Mouse (Mus musculus): Measurements from ENCODE around the gene Col9a3.

The Col9a3 gene

GRCm38 (mm10) chr2:180611882-180612281 is 14.3 kb downstream of the Col9a3 start:
- no peak for DNase-seq (ENCODE audit: inconsistent age in 2 of 2, low spot score in 1 of 2)

- no peak for DNase-seq (ENCODE audit: inconsistent age in 2 of 2, low spot score in 1 of 2)
These were observed 44.3 kb downstream of the Col9a3 start for GRCm38 (mm10) chr2:180641576-180642554.

- DNase-seq (ENCODE audit: inconsistent age in 2 of 2, low spot score in 1 of 2) = no peak
These were observed 45.1 kb downstream of the Col9a3 start, which contains the start of gene Tcfl5 for GRCm38 (mm10) chr2:180642555-180643260. Gene Tcfl5 (minus strand): TSS chr2:180642708.

- DNase-seq (ENCODE audit: inconsistent age in 2 of 2, low spot score in 1 of 2) = no peak
These were observed 46.0 kb downstream of the Col9a3 start for GRCm38 (mm10) chr2:180643626-180644025.

- DNase-seq (ENCODE audit: inconsistent age in 2 of 2, low spot score in 1 of 2) = no peak
These were observed 49.3 kb downstream of the Col9a3 start for GRCm38 (mm10) chr2:180646841-180647240.

GRCm38 (mm10) chr2:180654666-180655065 is 57.1 kb downstream of the Col9a3 start:
- DNase-seq (ENCODE audit: inconsistent age in 2 of 2, low spot score in 1 of 2) = no peak

- DNase-seq (ENCODE audit: inconsistent age in 2 of 2, low spot score in 1 of 2) = no peak
These were observed 57.6 kb downstream of the Col9a3 start for GRCm38 (mm10) chr2:180655150-180655549.

- DNase-seq (ENCODE audit: inconsistent age in 2 of 2, low spot score in 1 of 2) = peak; percentile 64 to 90
These were observed 59.9 kb downstream of the Col9a3 start for GRCm38 (mm10) chr2:180657394-180658013.

- DNase-seq (ENCODE audit: inconsistent age in 2 of 2, low spot score in 1 of 2) = no peak
These were observed 60.8 kb downstream of the Col9a3 start for GRCm38 (mm10) chr2:180658381-180658780.

GRCm38 (mm10) chr2:180659353-180660150 is 62.0 kb downstream of the Col9a3 start:
- DNase-seq (ENCODE audit: inconsistent age in 2 of 2, low spot score in 1 of 2) = peak; percentile 19 to 63

- peak in 1 of 2 experiments; percentile 20 for DNase-seq (ENCODE audit: inconsistent age in 2 of 2, low spot score in 1 of 2)
These were observed 62.9 kb downstream of the Col9a3 start for GRCm38 (mm10) chr2:180660521-180660920.

GRCm38 (mm10) chr2:180662008-180662407 is 64.4 kb downstream of the Col9a3 start:
- DNase-seq (ENCODE audit: inconsistent age in 2 of 2, low spot score in 1 of 2) = peak in 1 of 2 experiments; percentile 21
